Mouse (Mus musculus) ovary, adult 18-20 months (tissue): Measurements from ENCODE around the gene Tmem107.

Experiments used
- DNase-seq: peaks from one replicate; pipeline ENCODE4 v3.0.0; 2022; ENCODE audit warnings: low spot score, mixed read lengths

Gene Tmem107

DNA sequence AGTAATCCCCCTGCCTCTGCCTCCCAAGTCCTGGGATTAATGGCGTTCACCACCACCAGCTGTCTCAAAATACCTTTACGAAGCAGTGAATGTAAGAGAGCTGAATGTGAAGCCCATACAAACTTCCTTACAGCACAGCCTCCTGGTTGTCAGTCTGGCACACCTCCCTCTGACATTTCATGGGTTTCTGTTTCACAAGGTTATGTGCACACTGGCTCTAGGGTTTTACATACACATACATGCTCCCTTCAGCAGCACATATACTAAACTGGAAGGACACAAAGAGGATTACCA lies 4.1 kb downstream of the Tmem107 start:
- DNase-seq, result no peak

DNA sequence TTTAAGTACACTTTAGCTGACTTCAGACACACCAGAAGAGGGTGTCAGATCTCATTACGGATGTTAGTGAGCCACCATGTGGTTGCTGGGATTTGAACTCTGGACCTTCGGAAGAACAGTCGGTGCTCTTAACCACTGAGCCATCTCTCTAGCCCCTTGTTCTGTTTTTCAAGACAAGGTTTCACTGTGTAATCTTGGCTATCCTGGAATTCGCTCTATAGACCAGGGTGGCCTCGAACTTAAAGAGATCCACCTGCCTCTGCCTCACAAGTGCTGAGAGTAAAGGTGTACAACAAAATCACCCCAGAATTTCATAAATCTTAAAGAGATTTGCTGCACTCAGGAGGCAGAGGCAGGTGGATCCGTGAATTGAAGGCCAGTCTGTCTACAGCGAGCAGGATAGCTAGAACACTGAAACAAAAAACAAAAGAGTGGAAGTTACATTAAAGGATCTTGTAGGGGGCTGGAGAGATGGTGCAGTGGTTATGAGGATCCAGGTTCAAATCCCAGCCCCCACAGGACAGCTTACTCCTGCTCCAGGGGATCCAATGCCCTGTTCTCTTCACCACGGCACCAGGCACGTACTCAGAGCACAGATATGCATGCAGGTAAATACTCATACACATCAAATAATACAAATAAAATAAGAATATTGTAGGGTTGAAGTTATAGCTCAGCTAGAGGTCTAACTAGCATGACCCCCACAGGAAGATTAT lies 5.3 kb downstream of the Tmem107 start:
- no peak for DNase-seq

DNA sequence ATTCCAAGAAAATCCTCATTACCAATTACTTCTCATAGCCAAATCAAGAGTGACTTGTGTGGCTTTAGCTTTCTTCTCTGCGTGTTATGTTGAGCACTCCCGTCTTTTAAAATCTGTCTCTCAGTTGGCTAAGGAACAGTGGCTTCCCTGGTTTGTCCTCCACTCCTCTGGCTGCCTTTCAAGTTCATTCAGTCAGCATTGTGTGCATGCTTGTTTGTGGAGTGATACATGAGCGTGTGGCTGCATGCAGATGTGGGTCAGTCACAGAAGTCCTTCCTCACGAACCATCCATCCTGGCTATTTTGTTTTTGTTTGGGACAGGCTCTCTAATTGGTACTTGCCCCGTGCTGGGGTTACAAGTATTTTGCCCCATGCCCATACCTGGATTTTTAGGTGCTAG lies 6.0 kb downstream of the Tmem107 start:
- no peak for DNase-seq

- no peak for DNase-seq
Observed at GRCm38 (mm10) chr11:69077316-69077715, 6.7 kb downstream of the Tmem107 start.

- no peak for DNase-seq
Observed at GRCm38 (mm10) chr11:69078041-69078440, 7.4 kb downstream of the Tmem107 start.

DNA sequence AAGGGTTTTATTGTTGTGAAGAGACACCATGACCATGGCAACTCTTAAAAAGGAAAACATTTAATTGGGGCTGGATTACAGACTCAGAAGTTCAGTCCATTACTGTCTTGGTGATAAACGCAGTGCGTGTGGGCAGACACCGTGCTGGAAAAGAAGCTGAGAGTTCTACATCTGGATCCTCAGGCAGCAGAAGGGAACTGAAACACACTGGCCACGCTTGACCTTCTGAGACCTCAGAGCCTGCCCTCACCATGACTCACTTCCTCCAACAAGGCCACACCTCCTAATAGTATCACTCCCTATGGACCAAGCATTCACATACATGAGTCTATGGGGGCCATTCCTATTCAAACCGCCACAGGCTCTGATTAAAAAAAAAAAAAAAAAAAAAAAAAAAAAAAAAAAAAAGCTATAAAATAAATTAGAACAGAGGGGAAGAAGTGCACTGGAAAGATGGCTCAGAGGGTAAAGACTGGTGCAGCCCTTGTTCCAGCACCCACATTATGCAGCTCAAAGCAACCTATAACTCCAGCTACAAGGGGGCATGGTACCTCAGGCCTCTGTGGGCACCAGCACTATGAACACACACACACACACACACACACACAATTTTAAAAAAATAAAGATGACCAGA lies 8.3 kb downstream of the Tmem107 start:
- DNase-seq, result no peak

GRCm38 (mm10) chr11:69080102-69080854 lies 9.7 kb downstream of the Tmem107 start:
- no peak for DNase-seq

GRCm38 (mm10) chr11:69080855-69081222 lies 10.2 kb downstream of the Tmem107 start:
- DNase-seq, result no peak

- DNase-seq, result no peak
Observed at GRCm38 (mm10) chr11:69081613-69082012, 11.0 kb downstream of the Tmem107 start.

DNA sequence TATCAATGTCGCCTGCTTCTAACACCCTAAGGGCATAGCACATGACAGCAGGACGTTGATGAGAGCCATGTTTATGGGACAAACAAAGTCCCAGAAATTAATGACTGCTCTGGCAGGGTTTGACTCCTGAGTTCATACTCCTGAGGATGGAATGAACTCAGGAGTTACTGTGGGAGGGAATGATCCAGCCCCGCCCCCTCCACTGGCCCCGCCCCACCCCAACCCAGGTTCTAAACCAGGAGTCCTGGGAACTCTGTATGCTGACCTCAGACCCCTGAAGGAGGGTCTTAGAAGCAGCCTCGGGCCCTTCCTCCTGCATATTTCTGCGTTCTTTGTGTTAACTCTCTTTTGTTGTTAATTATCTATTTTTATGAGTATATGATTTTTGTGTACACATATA lies 15.0 kb downstream of the Tmem107 start:
- DNase-seq, result no peak

DNA sequence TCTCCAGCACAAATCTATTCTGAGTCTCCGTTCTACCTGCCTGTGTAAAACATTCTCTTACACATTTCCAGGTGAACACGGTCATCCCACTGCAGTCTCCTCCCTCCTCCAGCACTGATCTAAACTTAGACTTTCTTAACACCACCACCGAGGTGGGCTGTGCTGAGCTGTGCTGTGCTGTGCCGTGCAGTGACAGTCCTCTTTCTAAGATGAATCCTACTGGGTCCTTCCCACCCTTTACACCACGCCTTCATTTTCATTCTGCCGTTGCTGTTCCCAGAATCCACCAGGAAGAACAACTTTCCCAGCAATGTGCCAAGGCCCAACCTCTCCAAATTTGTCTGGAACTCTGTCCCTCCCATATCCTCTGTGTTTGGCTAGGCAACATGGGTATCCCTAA lies 15.8 kb downstream of the Tmem107 start:
- DNase-seq, result no peak

DNA sequence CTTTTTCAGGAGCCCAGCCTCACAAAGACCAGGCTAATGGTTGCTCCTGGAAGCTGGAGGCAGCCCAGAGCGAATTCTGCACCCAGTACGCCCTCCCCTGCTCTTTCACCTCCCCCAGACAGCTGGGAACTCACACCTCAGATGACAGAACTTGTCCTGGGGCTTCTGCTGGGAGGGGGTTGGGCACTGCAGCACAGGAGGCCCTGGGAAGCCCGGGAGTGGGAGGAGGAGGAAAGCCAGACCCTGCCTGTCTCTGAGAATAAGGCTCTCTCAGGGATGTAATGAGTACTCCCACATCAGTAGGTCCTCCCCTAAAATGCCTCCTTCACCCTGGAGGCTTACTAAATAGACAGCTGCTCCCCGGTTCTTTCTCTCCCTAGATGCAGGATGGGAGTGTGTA lies 16.5 kb downstream of the Tmem107 start:
- no peak for DNase-seq

DNA sequence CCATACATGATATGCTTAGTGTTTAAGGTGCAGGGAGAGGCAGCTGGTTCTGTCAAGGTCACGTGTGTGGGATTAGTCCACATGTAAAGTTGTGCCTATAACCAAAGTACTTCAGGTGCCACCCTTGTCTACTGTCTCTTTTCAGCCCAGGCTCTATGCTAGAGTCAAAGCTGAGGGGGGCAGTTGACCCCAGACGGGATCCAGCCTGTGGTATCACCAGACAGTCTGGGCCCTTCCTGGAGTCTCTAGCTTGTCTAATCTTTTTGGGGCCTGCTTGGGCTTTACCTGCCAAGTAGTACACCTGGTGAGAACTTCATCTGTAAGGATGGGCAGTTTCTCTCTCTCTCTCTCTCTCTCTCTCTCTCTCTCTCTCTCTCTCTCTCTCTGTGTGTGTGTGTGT lies 17.0 kb downstream of the Tmem107 start:
- DNase-seq, result no peak

DNA sequence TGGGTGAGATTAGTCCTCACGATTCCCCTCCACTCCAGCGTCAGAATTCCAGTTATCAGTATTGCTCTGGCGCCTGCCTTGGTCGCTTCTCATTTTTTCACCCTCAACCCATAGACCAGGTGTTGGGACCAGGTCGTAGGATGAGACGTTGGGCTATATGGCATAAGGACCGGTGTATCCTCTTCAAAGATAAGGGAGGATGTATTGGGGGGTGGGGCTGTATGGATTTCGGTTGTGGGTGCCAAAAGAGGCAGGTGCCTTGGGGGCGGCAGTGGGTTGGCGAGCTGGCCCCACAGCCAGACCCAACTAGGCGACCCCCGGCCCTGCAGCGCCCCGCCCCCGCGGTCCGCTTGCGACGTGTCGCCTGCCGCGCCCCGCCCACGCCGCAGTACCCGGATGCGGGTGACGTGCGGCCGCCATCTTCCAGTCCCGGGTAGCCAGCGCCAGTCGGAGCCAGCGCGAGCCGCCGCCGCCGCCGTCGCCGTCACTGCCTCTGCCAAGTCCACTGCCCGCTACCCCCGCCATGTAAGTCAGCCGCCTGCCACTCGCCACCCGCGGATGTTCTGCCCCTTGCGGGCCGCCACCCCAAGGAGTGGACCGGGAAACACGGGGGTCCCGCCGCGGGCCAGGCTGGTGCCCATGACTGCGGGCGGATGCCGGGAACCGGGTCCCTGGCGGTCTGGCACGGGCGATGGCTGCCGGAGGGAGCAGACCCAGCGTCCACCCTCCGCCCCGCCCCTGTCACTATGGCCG lies 17.7 kb downstream of the Tmem107 start, which contains the start of gene Vamp2:
Gene Vamp2 (plus strand): TSS at position 388 of the 753 bp plus-strand sequence.
- peak; percentile 77 for DNase-seq

DNA sequence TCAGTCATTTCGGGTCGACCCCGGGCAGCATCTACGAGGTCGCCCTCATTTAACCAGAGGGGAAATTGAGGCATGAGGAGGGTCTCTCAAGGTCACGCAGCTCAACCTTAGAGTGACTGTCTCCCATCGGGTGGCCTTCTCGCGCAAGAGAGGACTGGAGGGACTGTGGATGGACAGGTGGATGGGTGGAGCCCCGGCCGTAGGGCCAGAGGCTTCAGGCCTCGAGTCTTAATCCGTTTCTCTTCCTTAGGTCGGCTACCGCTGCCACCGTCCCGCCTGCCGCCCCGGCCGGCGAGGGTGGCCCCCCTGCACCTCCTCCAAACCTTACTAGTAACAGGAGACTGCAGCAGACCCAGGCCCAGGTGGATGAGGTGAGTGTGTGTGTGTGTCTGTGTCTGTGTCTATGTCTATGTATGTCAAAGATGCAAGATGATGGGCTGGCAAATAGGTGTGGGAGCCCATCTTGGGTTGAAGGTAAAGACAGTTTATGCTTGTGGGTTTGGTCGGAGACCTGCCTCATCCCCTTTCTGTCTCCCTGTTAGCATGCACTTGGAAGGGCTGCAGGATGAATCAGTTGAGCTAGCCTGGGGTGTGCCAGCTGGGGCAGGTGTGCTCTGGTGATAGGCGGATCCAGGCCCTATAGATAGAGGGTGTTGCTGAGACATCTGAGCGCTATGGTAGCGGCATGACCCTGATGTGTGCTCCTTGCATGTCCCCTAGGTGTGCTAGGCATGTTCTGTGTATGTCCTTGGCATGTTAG lies 18.4 kb downstream of the Tmem107 start:
- DNase-seq, result no peak

DNA sequence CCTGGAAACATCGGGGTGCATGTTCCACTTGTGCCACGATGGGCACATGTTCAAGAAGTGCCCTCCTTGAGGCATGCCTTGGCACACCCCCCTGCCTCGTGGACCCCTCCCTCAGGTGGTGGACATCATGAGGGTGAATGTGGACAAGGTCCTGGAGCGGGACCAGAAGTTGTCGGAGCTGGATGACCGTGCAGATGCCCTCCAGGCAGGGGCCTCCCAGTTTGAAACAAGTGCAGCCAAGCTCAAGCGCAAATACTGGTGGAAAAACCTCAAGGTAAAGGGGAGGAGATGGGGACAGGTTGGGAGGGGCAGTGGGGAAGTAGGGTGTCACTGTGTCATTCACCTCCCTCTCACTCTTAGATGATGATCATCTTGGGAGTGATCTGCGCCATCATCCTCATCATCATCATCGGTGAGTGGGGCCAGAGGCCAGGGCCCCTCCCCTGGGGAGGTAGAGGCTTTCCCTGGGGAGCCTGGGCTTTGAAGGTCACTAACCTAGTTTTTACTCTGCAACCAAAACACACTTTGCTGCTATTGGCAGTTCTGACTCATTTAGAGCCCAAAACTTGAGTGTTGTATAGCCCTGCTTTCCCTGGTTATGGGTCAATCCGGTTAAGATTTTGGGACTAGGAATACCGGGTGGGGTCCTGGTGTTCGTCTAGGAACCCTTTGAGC lies 19.1 kb downstream of the Tmem107 start:
- DNase-seq, result no peak

DNA sequence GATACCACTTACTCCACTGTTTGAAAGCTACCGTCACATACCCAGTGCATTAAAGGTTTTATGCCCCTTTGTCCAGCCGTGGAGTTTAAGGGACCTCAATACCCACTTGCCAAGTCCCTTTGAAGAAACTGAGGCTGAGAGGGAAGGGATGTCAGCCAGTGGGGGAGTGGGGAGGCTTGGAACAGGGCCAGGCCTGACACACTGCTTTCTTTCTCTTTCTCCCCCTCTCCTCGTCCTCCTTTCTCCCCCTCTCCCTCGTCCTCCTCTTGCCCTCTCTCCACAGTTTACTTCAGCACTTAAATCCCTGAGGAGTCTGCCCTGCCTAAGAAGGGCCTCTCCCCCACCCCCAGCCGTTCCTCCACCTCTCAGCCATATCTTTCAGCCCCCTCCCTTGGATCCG lies 19.8 kb downstream of the Tmem107 start:
- no peak for DNase-seq

DNA sequence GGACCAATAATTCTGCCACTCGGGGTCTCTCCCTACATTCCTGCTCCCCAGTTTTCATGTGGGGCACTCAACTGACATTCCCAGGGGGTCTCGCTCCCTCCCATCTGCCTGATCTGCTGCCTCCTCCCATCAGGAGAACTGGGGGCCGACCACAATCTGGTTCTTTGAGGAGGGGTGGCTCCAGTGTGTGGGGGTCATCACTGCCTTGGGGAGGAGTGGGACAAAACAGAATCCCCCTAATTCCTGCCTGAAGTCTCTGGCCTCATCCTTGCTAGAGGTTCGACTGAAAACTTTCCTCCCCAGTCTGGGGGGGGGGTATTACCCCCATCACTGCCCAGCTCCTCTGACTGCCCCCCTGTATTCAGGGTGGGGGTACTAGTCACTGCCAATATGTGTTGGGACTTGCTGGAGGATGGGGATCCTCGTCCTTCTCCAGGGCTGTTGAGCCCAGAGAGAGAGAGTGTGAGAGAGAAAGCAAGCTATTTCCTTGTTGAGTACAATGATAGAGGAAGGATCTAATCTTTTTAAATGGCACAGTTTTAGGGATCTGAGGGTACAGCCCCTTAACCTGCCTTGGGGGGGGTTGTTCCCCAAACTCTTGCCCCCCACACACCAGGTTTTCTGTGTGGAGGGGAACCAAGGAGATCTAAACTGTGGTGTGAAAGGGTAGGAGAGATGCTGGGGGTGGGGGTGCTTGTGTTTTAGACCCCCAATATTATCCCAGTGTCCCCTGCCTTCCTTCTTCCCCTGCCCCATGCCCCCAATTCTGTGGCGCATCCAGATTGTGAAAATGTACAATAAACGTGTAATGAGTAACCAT lies 21.2 kb downstream of the Tmem107 start:
- DNase-seq, result no peak

- peak; percentile 69 for DNase-seq
Observed at GRCm38 (mm10) chr11:69092386-69092751, 21.8 kb downstream of the Tmem107 start.

GRCm38 (mm10) chr11:69092871-69093270 lies 22.3 kb downstream of the Tmem107 start:
- DNase-seq, result no peak
